Mouse (Mus musculus) neural tube, embryonic 15.5 days (tissue): ENCODE measurements around the gene Hs6st3. TPM values are rescaled to one million over a fixed set of nuclear protein-coding genes. Genes with fewer than 3 reads are reported as not detected.

ENCODE experiments used
- ATAC-seq: fragments of 200-750 bp; cut with Nextera tagmentation; 2 replicates; pipeline ENCODE4 v1.8.0; 2017; ENCODE audit warnings: mild to moderate bottlenecking, moderate TSS enrichment, moderate library complexity; ENCODE audit not compliant: low FRiP score
- H3K27ac ChIP-seq: fragments of 300-500 bp; sonication (generic); replicated peaks from 2 replicates; pipeline ENCODE4 v1.5.1; 2015; ENCODE audit warnings: mild to moderate bottlenecking, inconsistent platforms
- H3K27me3 ChIP-seq: fragments of 300-500 bp; sonication (generic); replicated peaks from 2 replicates; pipeline ENCODE4 v1.6.1; 2015; ENCODE audit warnings: inconsistent platforms
- H3K36me3 ChIP-seq: fragments of 300-500 bp; sonication (generic); 2 replicates; pipeline ENCODE4 v1.6.1; 2015; ENCODE audit warnings: inconsistent platforms
- H3K4me1 ChIP-seq: fragments of 300-500 bp; sonication (generic); 2 replicates; pipeline ENCODE4 v1.6.1; 2015; ENCODE audit warnings: inconsistent platforms
- H3K4me2 ChIP-seq: fragments of 300-500 bp; sonication (generic); 2 replicates; pipeline ENCODE4 v1.6.1; 2015; ENCODE audit warnings: inconsistent platforms, mild to moderate bottlenecking, moderate library complexity
- H3K4me3 ChIP-seq: fragments of 300-500 bp; sonication (generic); replicated peaks from 2 replicates; pipeline ENCODE4 v1.5.1; 2015; ENCODE audit warnings: mild to moderate bottlenecking, inconsistent platforms
- H3K9ac ChIP-seq: fragments of 300-500 bp; sonication (generic); replicated peaks from 2 replicates; pipeline ENCODE4 v1.6.1; 2015; ENCODE audit warnings: mild to moderate bottlenecking, inconsistent platforms
- H3K9me3 ChIP-seq: fragments of 300-500 bp; sonication (generic); replicated peaks from 2 replicates; pipeline ENCODE4 v1.6.1; 2016; ENCODE audit warnings: inconsistent platforms
- WGBS: fragments of 180-500 bp; shearing (Covaris S2); methylation state at CpG from one replicate; pipeline ENCODE4 v1.1.7; 2015; ENCODE audit warnings: mixed read lengths; 5-methylcytosine and 5-hydroxymethylcytosine counted together
- polyA plus RNA-seq: library from polyadenylated mRNA; unstranded; fragments of >200 nt; fragmentation: Nextera tagmentation; extraction: Ambion mirVana; gene quantifications from 2 replicates; pipeline ENCODE4 v1.2.1, GENCODE M21; 2015

Gene Hs6st3
- polyA plus RNA-seq, 1 experiment from 2014 or later = 2.1 TPM

GRCm38 (mm10) chr14:119857338-119858291 is 719.5 kb downstream of the Hs6st3 start:
- Histone ChIP-seq H3K27ac (peak overlapping the region; percentile 73), H3K4me1 (peaks cover 26% of the 10 kb centered on the region), H3K9me3 (no peaks in the 10 kb centered on the region), H3K36me3 (no peaks in the 10 kb centered on the region), H3K27me3 (no peaks in the 10 kb centered on the region), H3K9ac (peak overlapping the region; percentile 23; the same call in 1 of the 2 replicates), H3K4me3 (peak overlapping the region; percentile 13; the same call in 1 of the 2 replicates), H3K4me2 (peak overlapping the region; percentile 48)
- 38% methylated on average over 23 of the region's 23 CpGs for WGBS
- ATAC-seq = peak; percentile 79

GRCm38 (mm10) chr14:119873617-119874016 is 735.5 kb downstream of the Hs6st3 start:
- H3K36me3 ChIP-seq = no peaks in the 10 kb centered on the region
- no peak overlapping the region for H3K4me2 ChIP-seq
- no peak for ATAC-seq
- H3K9ac ChIP-seq = no peak overlapping the region
- H3K4me3 ChIP-seq = no peak overlapping the region
- no peaks in the 10 kb centered on the region for H3K9me3 ChIP-seq
- no peaks in the 10 kb centered on the region for H3K27me3 ChIP-seq
- no peaks in the 10 kb centered on the region for H3K4me1 ChIP-seq
- H3K27ac ChIP-seq = no peak overlapping the region
- WGBS = 88% methylated on average over 4 of the region's 4 CpGs

- 76% methylated on average over 8 of the region's 8 CpGs for WGBS
- Histone ChIP-seq H3K27ac (no peak overlapping the region), H3K4me1 (no peaks in the 10 kb centered on the region), H3K4me3 (no peak overlapping the region), H3K9me3 (no peaks in the 10 kb centered on the region), H3K27me3 (no peaks in the 10 kb centered on the region), H3K36me3 (no peaks in the 10 kb centered on the region), H3K9ac (no peak overlapping the region), H3K4me2 (no peak overlapping the region)
- ATAC-seq = no peak
Measured at GRCm38 (mm10) chr14:119892922-119893321, 754.8 kb downstream of the Hs6st3 start.

- Histone ChIP-seq H3K4me1 (no peaks in the 10 kb centered on the region), H3K9me3 (no peaks in the 10 kb centered on the region), H3K36me3 (no peaks in the 10 kb centered on the region), H3K27ac (no peak overlapping the region), H3K4me3 (no peak overlapping the region), H3K27me3 (no peaks in the 10 kb centered on the region), H3K9ac (no peak overlapping the region), H3K4me2 (no peak overlapping the region)
- peak; percentile 80 for ATAC-seq
- WGBS = 74% methylated on average over 8 of the region's 8 CpGs
Measured at GRCm38 (mm10) chr14:119895097-119895496, 757.0 kb downstream of the Hs6st3 start.

GRCm38 (mm10) chr14:119895765-119896465 is 757.8 kb downstream of the Hs6st3 start:
- ATAC-seq = no peak
- 43% methylated on average over 10 of the region's 10 CpGs for WGBS
- Histone ChIP-seq H3K36me3 (no peaks in the 10 kb centered on the region), H3K27ac (no peak overlapping the region), H3K27me3 (no peaks in the 10 kb centered on the region), H3K9ac (no peak overlapping the region), H3K9me3 (no peaks in the 10 kb centered on the region), H3K4me2 (no peak overlapping the region), H3K4me3 (no peak overlapping the region), H3K4me1 (no peaks in the 10 kb centered on the region)

- H3K27me3 ChIP-seq = no peaks in the 10 kb centered on the region
Measured at GRCm38 (mm10) chr14:119902486-119902885, 764.3 kb downstream of the Hs6st3 start.

GRCm38 (mm10) chr14:119908032-119908675 is 770.0 kb downstream of the Hs6st3 start:
- Histone ChIP-seq H3K27ac (no peak overlapping the region), H3K36me3 (no peaks in the 10 kb centered on the region), H3K4me3 (no peak overlapping the region), H3K4me2 (no peak overlapping the region), H3K9ac (no peak overlapping the region), H3K9me3 (no peaks in the 10 kb centered on the region), H3K4me1 (no peaks in the 10 kb centered on the region), H3K27me3 (no peaks in the 10 kb centered on the region)
- WGBS = 77% methylated on average over 13 of the region's 13 CpGs
- ATAC-seq = no peak

More at GRCm38 (mm10) chr14:119902486-119902885, 764.3 kb downstream of the Hs6st3 start:
- Histone ChIP-seq H3K4me1 (no peaks in the 10 kb centered on the region), H3K9me3 (no peaks in the 10 kb centered on the region), H3K36me3 (no peaks in the 10 kb centered on the region), H3K9ac (no peak overlapping the region), H3K4me3 (no peak overlapping the region), H3K27ac (no peak overlapping the region), H3K4me2 (no peak overlapping the region)
- no peak for ATAC-seq

- H3K4me1 ChIP-seq = 0 out of 2 replicates have a peak, but pooled peaks cover 4% of the 10 kb centered on the region
- 53% methylated on average over 6 of the region's 6 CpGs for WGBS
- no peaks in the 10 kb centered on the region for H3K9me3 ChIP-seq
Measured at GRCm38 (mm10) chr14:119914508-119914907, 776.4 kb downstream of the Hs6st3 start.

GRCm38 (mm10) chr14:119918281-119919034 is 780.3 kb downstream of the Hs6st3 start:
- H3K4me1 ChIP-seq = 0 out of 2 replicates have a peak, but pooled peaks cover 4% of the 10 kb centered on the region
- no peak for ATAC-seq
- no peaks in the 10 kb centered on the region for H3K36me3 ChIP-seq
- no peaks in the 10 kb centered on the region for H3K27me3 ChIP-seq
- no peak overlapping the region for H3K9ac ChIP-seq
- no peak overlapping the region for H3K4me3 ChIP-seq
- no peaks in the 10 kb centered on the region for H3K9me3 ChIP-seq
- H3K27ac ChIP-seq = no peak overlapping the region
- no peak overlapping the region for H3K4me2 ChIP-seq
- WGBS = 60% methylated on average over 6 of the region's 6 CpGs

More at GRCm38 (mm10) chr14:119914508-119914907, 776.4 kb downstream of the Hs6st3 start:
- ATAC-seq = peak; percentile 41; the same call in 1 of the 2 replicates
- Histone ChIP-seq H3K9ac (no peak overlapping the region), H3K4me2 (no peak overlapping the region), H3K4me3 (no peak overlapping the region), H3K27ac (no peak overlapping the region), H3K36me3 (no peaks in the 10 kb centered on the region), H3K27me3 (no peaks in the 10 kb centered on the region)

- no peak for ATAC-seq
- Histone ChIP-seq H3K4me2 (no peak overlapping the region), H3K9me3 (no peaks in the 10 kb centered on the region), H3K36me3 (no peaks in the 10 kb centered on the region), H3K27me3 (no peaks in the 10 kb centered on the region), H3K4me3 (no peak overlapping the region), H3K4me1 (0 out of 2 replicates have a peak, but pooled peaks cover 4% of the 10 kb centered on the region), H3K9ac (no peak overlapping the region), H3K27ac (no peak overlapping the region)
- 69% methylated on average over 1 of the region's 1 CpGs for WGBS
Measured at GRCm38 (mm10) chr14:119919177-119919576, 781.0 kb downstream of the Hs6st3 start.
